Mouse (Mus musculus) bone marrow, adult 2 months (tissue): ENCODE data around the gene Sipa1l3.

ENCODE experiments used
- CTCF ChIP-seq: fragments of 200-500 bp; IDR thresholded peaks from 2 replicates; pipeline ENCODE4 v1.5.1; 2011; ENCODE audit warnings: low read length, control low read depth; ENCODE audit not compliant: control insufficient read depth, insufficient read depth
- POLR2A ChIP-seq: fragments of 200-500 bp; IDR thresholded peaks from 2 replicates; pipeline ENCODE4 v1.6.1; 2011; ENCODE audit warnings: low read depth, mild to moderate bottlenecking, control low read depth, low read length, borderline replicate concordance; ENCODE audit not compliant: control insufficient read depth

DNA sequence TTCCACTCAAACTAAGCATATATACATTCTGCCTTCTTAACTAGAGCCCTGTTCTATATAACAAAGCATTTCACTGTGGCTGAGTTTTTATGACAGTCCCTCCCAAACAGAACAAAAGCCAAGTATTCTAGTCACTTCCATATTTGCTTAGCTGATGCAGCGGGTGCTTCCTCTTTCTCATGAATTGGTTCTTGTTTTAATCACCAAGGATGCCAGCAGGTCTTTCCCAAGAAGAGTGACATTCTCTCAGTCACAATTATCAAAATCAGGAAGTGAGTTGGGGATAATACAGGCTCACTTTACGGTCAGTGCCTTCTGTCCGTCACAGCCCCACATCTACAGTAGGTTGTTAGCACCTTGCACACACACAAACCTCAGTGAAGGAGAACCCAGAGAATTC, 26.6 kb downstream of the Sipa1l3 start:
- TF ChIP-seq CTCF (no peak), POLR2A (no peak)
